In the genomic region with DNA sequence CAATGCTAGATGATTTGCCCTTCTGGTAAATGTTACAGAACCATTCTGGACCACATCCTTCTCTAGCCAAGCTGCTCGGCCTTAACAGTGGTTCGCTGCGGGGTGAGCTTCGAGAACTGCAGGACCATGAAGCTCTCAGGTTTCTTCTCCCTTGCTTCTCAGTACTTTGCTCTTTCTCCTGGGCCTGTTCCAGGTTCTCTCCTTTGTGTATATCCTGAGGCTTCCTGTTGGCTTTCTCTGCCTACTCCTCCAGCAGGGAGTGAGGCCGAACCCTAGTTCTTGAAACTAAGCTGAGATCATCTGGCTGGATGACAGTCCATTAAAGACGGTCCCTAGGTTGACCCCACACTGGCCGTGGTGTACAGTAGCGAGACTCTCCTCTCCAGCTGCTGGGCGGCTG, we compare ENCODE assay signal across 23 mouse cellular contexts. TPM values are rescaled to one million over a fixed set of nuclear protein-coding genes. Genes with fewer than 3 reads are reported as not detected.
DNase-seq lines count a peak whose midpoint lies in the region; ATAC-seq and TF ChIP-seq lines count a peak whose summit lies in the region.
"Had no signal": no experiment of that assay in that cellular context is flagged by ENCODE, and none has a peak within 500 bp of the region (broad histone marks: within the 10 kb centered on the region; RNA-seq: fewer than 3 reads in every experiment).

No protein-coding gene starts in this region.

- no peaks in the 10 kb centered on the region for H3K9me3 ChIP-seq in liver, postnatal 0 days (ENCODE audit: low read length)
- H3K9me3 ChIP-seq in hindbrain, embryonic 14.5 days (ENCODE audit: control insufficient read depth, low read length) = no peaks in the 10 kb centered on the region
- H3K9me3 ChIP-seq: embryonic facial prominence, embryonic 13.5 days; forebrain, embryonic 13.5 days; heart, embryonic 12.5 days; hindbrain, embryonic 10.5 days had no signal

- TF ChIP-seq POLR2A in kidney, adult 2 months (IDR thresholded peaks at IDR 0.05; ENCODE audit: low read depth, low read length) = no peak
- TF ChIP-seq POLR2A in liver, adult 2 months (IDR thresholded peaks at IDR 0.05; ENCODE audit: extremely low read depth, insufficient read depth, low read length) = no peak

- H3K4me3 ChIP-seq in kidney, adult 2 months (ENCODE audit: insufficient read depth, low read depth, low read length) = no peak overlapping the region
- H3K4me3 ChIP-seq in liver, adult 2 months (ENCODE audit: insufficient read depth, low read depth, low read length) = no peak overlapping the region
- H3K4me3 ChIP-seq in liver, postnatal 0 days (ENCODE audit: low read depth, low read length) = no peak overlapping the region
- H3K4me3 ChIP-seq in hindbrain, embryonic 14.5 days (replicated peaks; ENCODE audit: low read length) = no peak overlapping the region
- H3K4me3 ChIP-seq: embryonic facial prominence, embryonic 13.5 days; forebrain, embryonic 13.5 days; heart, embryonic 12.5 days; hindbrain, embryonic 10.5 days had no signal

- WGBS in kidney, adult 2 months = 59% methylated on average over 9 of the region's 9 CpGs
- WGBS in liver, adult 2 months = 92% methylated on average over 9 of the region's 9 CpGs
- WGBS in liver, postnatal 0 days (ENCODE audit: insufficient replicate concordance) = 81% methylated on average over 9 of the region's 9 CpGs
- WGBS in hindbrain, embryonic 14.5 days = 89% methylated on average over 9 of the region's 9 CpGs

- no peaks in the 10 kb centered on the region for H3K79me2 ChIP-seq in liver, adult 2 months (ENCODE audit: control insufficient read depth, insufficient read depth, low read length)

- no peaks in the 10 kb centered on the region for H3K27me3 ChIP-seq in kidney, adult 2 months (replicated peaks; ENCODE audit: control insufficient read depth, insufficient read depth, low read length)
- no peaks in the 10 kb centered on the region for H3K27me3 ChIP-seq in liver, adult 2 months (ENCODE audit: control insufficient read depth, insufficient read depth, low read length)
- H3K27me3 ChIP-seq in liver, postnatal 0 days (ENCODE audit: insufficient read depth, low read length) = no peaks in the 10 kb centered on the region
- H3K27me3 ChIP-seq in hindbrain, embryonic 14.5 days (ENCODE audit: control insufficient read depth, insufficient read depth, low read length) = no peaks in the 10 kb centered on the region
- H3K27me3 ChIP-seq: embryonic facial prominence, embryonic 13.5 days; forebrain, embryonic 13.5 days; heart, embryonic 12.5 days had no signal

- no peaks in the 10 kb centered on the region; the same call in 1 of the 2 replicates for H3K36me3 ChIP-seq in kidney, adult 2 months (ENCODE audit: control insufficient read depth, insufficient read depth, low read length)
- H3K36me3 ChIP-seq in liver, adult 2 months (ENCODE audit: control insufficient read depth, insufficient read depth, low read length) = peaks cover 16% of the 10 kb centered on the region
- no peaks in the 10 kb centered on the region for H3K36me3 ChIP-seq in liver, postnatal 0 days (replicated peaks; ENCODE audit: insufficient read depth, low read length)
- no peaks in the 10 kb centered on the region for H3K36me3 ChIP-seq in hindbrain, embryonic 14.5 days (replicated peaks; ENCODE audit: control insufficient read depth, insufficient read depth)
- H3K36me3 ChIP-seq: embryonic facial prominence, embryonic 13.5 days; hindbrain, embryonic 10.5 days had no signal

- ATAC-seq in liver, postnatal 0 days = no peak
- no peak for ATAC-seq in hindbrain, embryonic 14.5 days (ENCODE audit: low FRiP score)
- ATAC-seq: activated CD4-positive, CD25-positive, alpha-beta regulatory T cell, adult 4 months; forebrain, embryonic 13.5 days; forebrain, postnatal 0 days; Patski had no signal

- DNase-seq in kidney, adult 2 months = peak; percentile 83
- no peak for DNase-seq in kidney, postnatal 4 days
- no peak for DNase-seq in liver, adult 2 months (ENCODE audit: extremely low read depth, low read depth, low spot score)
- DNase-seq in liver, postnatal 0 days = no peak
- peak; percentile 48 for DNase-seq in kidney, postnatal 14 days
- no peak for DNase-seq in hindbrain, embryonic 14.5 days (ENCODE audit: low spot score)
- DNase-seq in gastrocnemius, postnatal 10 days = no peak
- DNase-seq: adrenal gland, postnatal 14 days; cerebellum, adult 11-12 months; cerebellum, adult 9-10 months; cerebellum, postnatal 25 days; forebrain, postnatal 0 days; gastrocnemius, postnatal 25 days had no signal

- no peak for TF ChIP-seq EP300 in liver, postnatal 0 days (IDR thresholded peaks at IDR 0.05; ENCODE audit: low read depth)

- peaks cover 42% of the 10 kb centered on the region; the same call in 1 of the 2 replicates for H3K4me1 ChIP-seq in kidney, adult 2 months (ENCODE audit: control insufficient read depth, insufficient read depth, low read length)
- H3K4me1 ChIP-seq in liver, adult 2 months (ENCODE audit: control insufficient read depth, insufficient read depth, low read length) = peaks cover 15% of the 10 kb centered on the region
- peaks cover 8% of the 10 kb centered on the region for H3K4me1 ChIP-seq in liver, postnatal 0 days (ENCODE audit: insufficient read depth)
- H3K4me1 ChIP-seq in hindbrain, embryonic 14.5 days (replicated peaks; ENCODE audit: control insufficient read depth, insufficient read depth, low read length) = no peaks in the 10 kb centered on the region
- H3K4me1 ChIP-seq: forebrain, embryonic 13.5 days had no signal

- no peak overlapping the region for H3K9ac ChIP-seq in liver, adult 2 months (ENCODE audit: low read depth, low read length)
- H3K9ac ChIP-seq in liver, postnatal 0 days (replicated peaks) = no peak overlapping the region
- no peak overlapping the region for H3K9ac ChIP-seq in hindbrain, embryonic 14.5 days
- H3K9ac ChIP-seq: embryonic facial prominence, embryonic 13.5 days; forebrain, embryonic 13.5 days; forebrain, postnatal 0 days; heart, embryonic 12.5 days had no signal

- peak overlapping the region; percentile 68 for H3K27ac ChIP-seq in kidney, adult 2 months (ENCODE audit: insufficient read depth, low read depth, low read length)
- H3K27ac ChIP-seq in liver, adult 2 months (replicated peaks; ENCODE audit: insufficient read depth, low read depth, low read length) = peak overlapping the region; percentile 42; the same call in 1 of the 2 replicates
- H3K27ac ChIP-seq in liver, postnatal 0 days (ENCODE audit: low read depth) = no peak overlapping the region
- H3K27ac ChIP-seq in hindbrain, embryonic 14.5 days = no peak overlapping the region
- H3K27ac ChIP-seq: embryonic facial prominence, embryonic 13.5 days; forebrain, embryonic 13.5 days; hindbrain, embryonic 10.5 days had no signal

- TF ChIP-seq CTCF in kidney, adult 2 months (conservative IDR thresholded peaks at IDR 0.05; ENCODE audit: insufficient read depth, insufficient read length, low read depth, low read length) = no peak
- no peak for TF ChIP-seq CTCF in liver, adult 2 months (IDR thresholded peaks at IDR 0.05; ENCODE audit: low read depth, low read length)
- no peak for TF ChIP-seq CTCF in liver, postnatal 0 days (IDR thresholded peaks at IDR 0.05; ENCODE audit: low read depth)

- no peak overlapping the region for H3K4me2 ChIP-seq in liver, postnatal 0 days (ENCODE audit: low read depth, low read length)
- H3K4me2 ChIP-seq in hindbrain, embryonic 14.5 days (replicated peaks) = no peak overlapping the region
- H3K4me2 ChIP-seq: embryonic facial prominence, embryonic 13.5 days; forebrain, embryonic 13.5 days; heart, embryonic 12.5 days had no signal

RNA-seq across cellular contexts. Expression of a gene that starts 13.9 kb away (rescaled TPM):
- 0.11 and 1.5 TPM in 2 replicates for polyA plus RNA-seq in kidney, adult 2 months (2012; rRNA removed)
- total RNA-seq in liver, adult 2 months (2014; rRNA removed) = not detected in 2 replicates
- polyA plus RNA-seq in liver, adult 2 months (2012; rRNA removed) = not detected in 2 replicates
- polyA plus RNA-seq in liver, postnatal 0 days (2015; fragmentation: Nextera tagmentation; extraction: Ambion mirVana) = not detected in 2 replicates
- polyA plus RNA-seq in hindbrain, embryonic 14.5 days (2014; fragmentation: Nextera tagmentation; extraction: Ambion mirVana) = 0.08 TPM in 1 of 2 replicates, not detected in the other
- total RNA-seq in gastrocnemius, postnatal 10 days (2021) = not detected
- total RNA-seq: adrenal gland, adult 18-20 months; adrenal gland, postnatal 14 days; forebrain, postnatal 0 days; gastrocnemius, adult 18-20 months; gastrocnemius, postnatal 25 days; granulocyte monocyte progenitor cell, adult 5-6 weeks; heart, postnatal 25 days had no signal
- polyA plus RNA-seq: activated CD4-positive, CD25-positive, alpha-beta regulatory T cell, adult 4 months; embryonic facial prominence, embryonic 13.5 days; forebrain, embryonic 13.5 days; forebrain, postnatal 0 days; heart, embryonic 12.5 days; hindbrain, embryonic 10.5 days; Patski had no signal

RNA-seq across cellular contexts. Expression of a gene that starts 21.5 kb away (rescaled TPM):
- 395 and 444 TPM in 2 replicates for polyA plus RNA-seq in kidney, adult 2 months (2012; rRNA removed)
- 160 and 169 TPM in 2 replicates for total RNA-seq in liver, adult 2 months (2014; rRNA removed)
- polyA plus RNA-seq in liver, adult 2 months (2012; rRNA removed) = 151 and 163 TPM in 2 replicates
- 27.5 and 30.2 TPM in 2 replicates for polyA plus RNA-seq in liver, postnatal 0 days (2015; fragmentation: Nextera tagmentation; extraction: Ambion mirVana)
- polyA plus RNA-seq in hindbrain, embryonic 14.5 days (2014; fragmentation: Nextera tagmentation; extraction: Ambion mirVana) = 0.13 TPM in 1 of 2 replicates, not detected in the other
- 1 to 10 TPM; 4.2 to 5.0 TPM for total RNA-seq in gastrocnemius, postnatal 10 days (2021)
- total RNA-seq: granulocyte monocyte progenitor cell, adult 5-6 weeks had no signal
- polyA plus RNA-seq: activated CD4-positive, CD25-positive, alpha-beta regulatory T cell, adult 4 months; forebrain, embryonic 13.5 days had no signal

Comparison
In these comparisons a context has a peak if more than half of its experiments do, and no peak if none do; other contexts are left out.
1. DNase-seq: peak in kidney, adult 2 months (single experiment) and kidney, postnatal 14 days (single experiment); none in kidney, postnatal 4 days (0 of 2), liver, adult 2 months (single experiment), liver, postnatal 0 days (single experiment), hindbrain, embryonic 14.5 days (single experiment) and gastrocnemius, postnatal 10 days (single experiment).
2. H3K27ac ChIP-seq: peak in kidney, adult 2 months (single experiment) and liver, adult 2 months (single experiment); none in liver, postnatal 0 days (single experiment) and hindbrain, embryonic 14.5 days (single experiment).
3. RNA of a gene that starts 21.5 kb away (polyA plus RNA-seq): 395 to 444 TPM in kidney, adult 2 months, 151 to 163 TPM in liver, adult 2 months and 27.5 to 30.2 TPM in liver, postnatal 0 days; 0.13 TPM in hindbrain, embryonic 14.5 days; every median in the first group is over 10 times any median in the second.